Mouse (Mus musculus) c-Kit-negative CD71-positive TER-119-positive erythroid progenitor cells, embryonic 14.5 days (primary cell): ENCODE data around the gene B4galt3.
A peak's percentile ranks its signal among the peaks of the same experiment; 100 is the strongest.
"Not testable (repeated sequence)": the region's sequence is repeated elsewhere in the genome, so short reads cannot be mapped to it uniquely, and the experiment has no call there.

Source experiments
- DNase-seq: peaks from one replicate; pipeline ENCODE4 v3.0.0-alpha.2; 2013; ENCODE audit warnings: low read depth, low spot score

The B4galt3 gene

DNA sequence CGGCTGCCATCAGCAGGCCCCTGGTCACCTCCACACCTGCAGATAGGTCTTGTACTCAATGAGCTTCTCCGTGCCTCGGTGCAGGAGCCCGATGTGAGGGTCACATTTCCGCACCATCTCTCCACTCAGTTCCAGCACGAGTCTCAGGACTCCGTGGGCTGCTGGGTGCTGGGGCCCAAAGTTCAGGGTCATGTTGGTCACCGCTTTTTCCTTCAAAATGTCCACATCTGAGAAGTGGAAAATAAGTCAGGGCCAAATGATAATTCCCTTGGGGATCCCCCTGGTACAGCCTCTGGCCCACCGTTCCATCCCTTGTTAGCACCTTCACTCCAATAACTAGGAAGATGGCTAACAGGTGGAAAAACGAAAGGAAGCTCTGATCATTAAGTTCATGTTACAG lies 29.2 kb upstream of the B4galt3 start:
- DNase-seq = no peak

DNA sequence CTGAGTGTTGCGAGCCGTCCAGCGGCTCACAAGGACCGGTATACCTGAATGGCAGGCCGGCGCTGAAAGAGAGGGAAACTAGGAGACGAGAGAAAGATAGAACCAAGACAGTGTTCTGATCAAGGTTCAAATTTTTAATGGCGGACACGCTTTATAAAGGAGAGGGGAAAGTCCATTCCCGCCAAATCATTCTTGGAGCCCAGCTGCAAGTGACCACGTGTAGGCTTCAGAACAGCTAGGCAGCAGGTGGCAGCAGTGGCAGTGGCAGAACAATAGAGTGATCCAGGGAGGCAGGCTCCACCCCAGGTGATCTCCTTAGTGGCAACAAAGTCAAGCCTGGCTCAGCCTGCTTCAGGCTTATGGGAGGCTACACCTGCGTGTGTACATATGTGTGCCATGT lies 28.2 kb upstream of the B4galt3 start:
- not testable (repeated sequence) for DNase-seq

DNA sequence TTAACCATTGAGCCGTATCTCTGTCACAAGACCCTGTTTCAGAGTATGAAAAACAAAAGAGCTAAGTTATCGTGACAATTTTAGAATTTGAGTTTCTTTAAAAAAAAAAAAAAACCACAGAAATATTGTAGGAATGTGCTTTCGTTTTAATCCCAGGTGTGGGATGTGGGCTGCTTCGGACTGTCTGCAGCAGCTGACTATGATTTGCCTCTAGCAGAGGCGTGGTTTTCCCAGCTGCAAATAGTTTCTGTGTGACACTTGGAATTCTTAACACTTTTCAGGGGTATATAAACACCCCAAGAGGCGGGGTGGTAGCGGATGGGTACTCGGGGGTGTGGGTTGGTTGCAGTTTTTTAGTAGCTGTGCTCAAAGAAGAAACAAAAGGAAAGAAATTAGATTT lies 24.8 kb upstream of the B4galt3 start:
- DNase-seq = no peak

DNA sequence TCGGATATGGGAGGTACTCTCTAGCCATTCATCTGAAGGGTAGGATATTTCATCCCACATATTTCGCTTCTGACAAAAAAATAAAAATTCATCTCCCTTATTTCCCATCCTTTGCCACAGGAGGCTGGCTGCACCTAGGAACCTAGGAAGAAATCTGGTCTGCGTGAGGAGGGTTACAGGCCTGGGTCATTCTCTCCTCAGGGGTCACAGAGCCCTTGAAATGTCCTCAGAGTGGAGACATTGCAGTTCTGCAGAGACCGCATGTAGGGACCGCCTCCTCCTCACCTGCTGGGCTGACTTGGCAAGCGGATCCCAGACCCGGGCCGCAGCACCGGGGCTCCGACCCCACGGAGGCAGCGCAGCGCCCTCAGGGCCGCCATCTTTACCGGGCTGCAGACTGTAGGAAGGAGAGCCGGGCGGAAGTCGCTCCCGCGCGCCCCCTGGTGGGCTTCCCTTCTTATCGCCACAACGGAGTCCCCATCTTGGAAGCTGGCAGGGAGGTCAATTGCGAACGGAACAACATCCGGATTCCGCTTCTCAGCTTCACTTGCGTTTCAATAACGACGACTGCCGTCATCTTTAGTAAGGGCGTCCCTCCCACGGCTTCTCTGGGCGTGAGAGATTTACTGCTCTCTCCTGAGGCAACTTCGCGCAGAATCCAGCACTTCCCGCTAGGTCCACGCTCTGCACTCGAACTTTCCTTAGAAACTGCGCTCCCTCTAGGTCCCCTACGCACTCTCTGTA lies 23.2 kb upstream of the B4galt3 start:
- peak; percentile 97 for DNase-seq

DNA sequence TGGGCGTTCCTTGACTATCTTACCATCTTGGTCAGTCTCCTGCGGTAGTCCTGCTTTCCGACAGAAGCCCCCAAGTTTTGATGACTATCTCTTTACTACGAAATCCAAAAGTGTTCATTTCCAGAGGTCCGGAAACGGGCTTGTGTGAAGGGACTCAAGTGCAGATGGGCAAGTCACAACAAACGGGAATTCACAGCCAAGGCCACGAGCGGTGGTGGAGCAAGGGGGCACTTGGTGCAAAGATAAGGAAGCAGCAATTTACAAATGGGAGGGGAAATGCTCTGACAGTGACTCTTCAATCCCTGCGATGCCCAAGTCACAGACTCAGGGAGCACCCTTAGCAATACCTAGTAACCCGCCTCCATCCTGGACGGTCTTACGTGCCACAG lies 22.7 kb upstream of the B4galt3 start:
- no peak for DNase-seq

DNA sequence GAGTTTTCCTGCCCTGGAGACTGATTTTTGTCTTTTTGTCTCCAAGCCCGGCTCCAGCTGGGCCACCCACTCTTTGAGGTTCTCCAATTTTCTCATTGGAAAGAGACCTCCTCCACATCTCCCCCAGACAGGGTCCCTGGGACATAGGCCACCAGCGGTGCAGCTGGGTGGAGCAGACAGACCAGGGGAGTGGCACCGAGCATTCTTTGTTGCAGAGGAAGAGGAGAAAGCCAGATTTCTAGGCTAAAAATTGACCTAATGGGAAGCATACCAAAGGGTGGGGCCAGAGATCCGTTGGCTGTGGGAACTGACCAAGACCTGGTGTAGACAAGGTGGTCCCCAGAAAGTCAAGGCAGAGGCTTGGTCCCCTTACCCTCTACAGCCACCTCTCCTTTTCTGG lies 22.2 kb upstream of the B4galt3 start:
- DNase-seq = no peak

DNA sequence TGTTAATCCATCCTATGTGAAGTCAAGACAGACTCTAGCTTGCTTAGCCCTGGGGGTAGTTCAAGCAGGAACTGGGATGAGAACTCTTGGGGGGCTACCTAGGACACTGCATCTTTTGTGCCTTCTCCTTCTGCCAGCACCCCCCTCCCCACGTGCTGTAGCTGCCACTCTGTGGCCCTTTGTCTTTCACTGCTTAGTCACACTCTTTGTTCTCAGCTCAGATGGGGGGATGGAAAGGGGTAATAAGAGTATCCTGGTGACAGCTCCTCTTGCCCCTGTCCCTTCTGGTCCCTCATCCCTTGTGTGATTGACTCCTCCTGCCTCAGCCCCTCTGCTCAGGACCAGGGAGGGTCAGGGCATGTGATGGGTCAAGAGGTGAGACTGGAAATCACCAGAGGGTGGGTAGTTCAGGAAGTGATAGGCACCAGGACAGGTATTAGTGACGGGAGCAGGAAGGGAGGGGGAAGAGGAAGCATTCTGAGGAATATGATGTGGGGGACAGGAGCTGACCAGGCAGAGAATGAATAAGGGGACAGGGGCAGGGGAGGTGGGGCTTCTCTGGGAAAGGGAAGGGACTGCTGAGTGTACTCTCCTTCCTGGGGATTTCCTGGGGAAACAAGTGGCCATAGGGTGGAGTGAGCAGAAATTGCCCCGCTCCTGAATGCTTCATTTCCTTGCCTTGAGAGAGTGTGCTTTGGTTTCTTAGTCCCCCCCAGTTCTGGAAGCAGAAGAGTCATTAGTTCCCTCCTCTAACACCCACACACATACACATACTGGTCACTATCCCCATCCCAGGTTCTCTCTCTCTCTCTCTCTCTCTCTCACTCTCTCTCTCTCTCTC lies 21.5 kb upstream of the B4galt3 start:
- DNase-seq = no peak

DNA sequence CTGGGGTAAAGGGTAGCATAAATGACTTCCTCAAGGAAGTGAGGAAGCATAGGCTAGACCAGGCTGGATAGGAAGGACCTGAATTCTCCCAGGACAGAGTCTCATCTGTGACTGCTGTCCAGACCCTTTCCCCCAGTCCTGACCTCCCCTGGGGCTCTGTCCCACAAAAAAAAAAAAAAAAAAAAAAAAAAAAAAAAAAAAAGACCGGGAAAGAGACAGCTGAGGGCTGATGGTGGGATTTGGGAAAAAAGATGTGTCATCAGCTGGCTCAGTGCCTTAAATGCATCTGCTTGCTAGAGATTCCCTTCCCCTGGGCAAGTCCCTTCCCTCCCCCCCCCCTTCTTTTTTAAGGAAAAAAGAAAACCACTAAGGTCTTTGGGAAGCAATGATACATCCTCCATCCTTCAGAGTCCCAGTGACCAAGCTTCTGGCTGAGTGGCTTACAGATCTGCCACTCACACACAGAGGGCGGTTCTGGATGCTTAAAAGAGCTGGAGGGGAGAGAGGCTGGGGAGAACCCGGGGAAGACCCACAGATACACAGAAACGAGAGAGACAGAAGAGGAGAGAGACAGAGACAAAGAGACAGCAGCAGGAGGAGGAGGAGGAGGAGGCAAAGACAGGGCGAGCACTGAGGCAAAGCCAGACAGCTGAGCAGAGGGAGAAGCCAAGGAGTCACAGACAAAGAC lies 20.1 kb upstream of the B4galt3 start, which contains the start of gene Adamts4:
Gene Adamts4, plus strand, starts transcription at position 509 of the 688 bp plus-strand sequence.
- no peak for DNase-seq

DNA sequence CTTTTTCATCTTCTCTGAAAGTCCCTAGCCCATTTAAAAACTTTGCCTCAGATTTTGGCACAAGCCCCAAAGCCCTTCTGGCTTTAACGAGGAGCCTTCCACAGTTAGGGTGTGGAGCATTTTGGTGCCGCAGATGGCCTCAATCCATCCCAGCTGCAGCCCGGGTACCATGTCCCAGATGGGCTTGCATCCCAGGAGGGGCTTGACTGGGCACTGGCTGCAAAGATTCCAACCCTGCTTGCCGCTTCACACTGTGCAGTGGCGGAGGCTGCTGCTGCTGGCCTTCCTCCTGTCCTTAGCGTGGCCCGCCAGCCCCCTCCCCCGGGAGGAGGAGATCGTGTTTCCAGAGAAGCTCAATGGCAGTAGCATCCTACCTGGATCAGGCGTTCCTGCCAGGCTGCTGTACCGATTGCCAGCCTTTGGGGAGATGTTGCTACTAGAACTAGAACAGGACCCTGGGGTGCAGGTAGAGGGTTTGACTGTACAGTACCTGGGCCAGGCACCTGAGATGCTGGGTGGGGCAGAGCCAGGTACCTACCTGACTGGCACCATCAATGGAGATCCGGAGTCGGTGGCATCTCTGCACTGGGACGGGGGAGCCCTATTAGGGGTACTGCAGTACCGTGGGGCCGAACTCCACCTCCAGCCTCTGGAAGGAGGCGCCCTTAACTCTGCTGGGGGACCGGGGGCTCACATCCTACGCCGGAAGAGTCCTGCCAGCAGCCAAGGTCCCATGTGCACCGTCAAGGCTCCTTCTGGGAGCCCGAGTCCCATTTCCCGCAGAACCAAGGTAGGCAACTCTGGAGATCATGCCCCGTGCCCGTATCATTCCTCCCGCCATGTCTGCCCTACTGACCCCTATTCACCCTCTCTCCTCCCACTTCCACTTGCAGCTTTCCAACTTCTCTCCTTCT lies 19.2 kb upstream of the B4galt3 start, which contains the start of gene Ndufs2:
Gene Ndufs2, minus strand, starts transcription at position 709 of the 914 bp plus-strand sequence.
- DNase-seq = no peak

DNA sequence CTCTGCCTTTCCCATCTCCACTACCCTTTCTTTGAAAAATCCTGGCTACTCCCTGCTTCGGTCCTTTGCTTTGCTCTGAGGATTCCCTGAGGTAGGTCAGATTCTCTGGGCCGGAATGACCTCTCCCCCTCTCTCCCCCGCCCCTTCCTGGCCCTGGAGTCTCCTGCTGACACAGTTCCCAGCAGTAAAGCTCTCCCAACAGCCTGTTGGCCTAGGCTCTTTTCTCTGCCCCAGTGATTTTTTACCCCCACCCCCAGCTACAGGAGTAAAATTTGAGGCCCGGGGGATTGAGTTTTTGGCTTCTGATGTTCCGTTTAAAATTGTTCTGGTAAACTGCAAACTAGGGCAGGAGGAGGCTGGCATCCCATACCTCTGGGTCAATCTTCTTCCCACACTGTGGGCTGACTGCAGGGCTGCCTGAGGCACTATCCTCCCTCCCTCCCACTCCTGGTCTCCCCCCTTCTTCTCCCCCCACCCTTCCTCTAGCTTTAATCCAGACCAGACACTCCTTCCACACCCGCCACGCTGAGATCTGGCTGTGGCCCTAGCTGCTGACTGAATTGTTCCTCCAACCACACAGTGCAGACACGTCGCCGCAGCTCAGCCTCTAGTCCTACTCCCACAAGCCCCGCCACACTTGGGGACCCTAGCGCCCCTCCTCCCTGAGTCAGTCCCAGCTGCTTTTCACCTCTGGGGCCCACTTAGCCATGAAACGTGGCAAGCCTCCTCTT lies 18.4 kb upstream of the B4galt3 start:
- DNase-seq = no peak

DNA sequence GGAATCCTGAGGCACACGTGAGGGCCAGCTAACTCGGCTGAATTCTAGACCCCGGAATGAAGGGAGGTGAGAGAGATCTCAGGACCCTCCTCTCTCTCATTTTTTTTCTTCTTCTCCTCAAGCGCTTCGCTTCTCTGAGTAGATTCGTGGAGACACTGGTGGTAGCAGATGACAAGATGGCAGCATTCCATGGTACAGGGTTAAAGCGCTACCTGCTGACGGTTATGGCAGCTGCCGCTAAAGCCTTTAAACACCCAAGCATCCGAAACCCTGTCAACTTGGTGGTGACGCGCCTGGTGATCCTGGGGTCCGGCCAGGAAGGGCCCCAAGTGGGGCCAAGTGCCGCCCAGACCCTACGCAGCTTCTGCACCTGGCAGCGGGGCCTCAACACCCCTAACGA lies 17.7 kb upstream of the B4galt3 start:
- DNase-seq = no peak

DNA sequence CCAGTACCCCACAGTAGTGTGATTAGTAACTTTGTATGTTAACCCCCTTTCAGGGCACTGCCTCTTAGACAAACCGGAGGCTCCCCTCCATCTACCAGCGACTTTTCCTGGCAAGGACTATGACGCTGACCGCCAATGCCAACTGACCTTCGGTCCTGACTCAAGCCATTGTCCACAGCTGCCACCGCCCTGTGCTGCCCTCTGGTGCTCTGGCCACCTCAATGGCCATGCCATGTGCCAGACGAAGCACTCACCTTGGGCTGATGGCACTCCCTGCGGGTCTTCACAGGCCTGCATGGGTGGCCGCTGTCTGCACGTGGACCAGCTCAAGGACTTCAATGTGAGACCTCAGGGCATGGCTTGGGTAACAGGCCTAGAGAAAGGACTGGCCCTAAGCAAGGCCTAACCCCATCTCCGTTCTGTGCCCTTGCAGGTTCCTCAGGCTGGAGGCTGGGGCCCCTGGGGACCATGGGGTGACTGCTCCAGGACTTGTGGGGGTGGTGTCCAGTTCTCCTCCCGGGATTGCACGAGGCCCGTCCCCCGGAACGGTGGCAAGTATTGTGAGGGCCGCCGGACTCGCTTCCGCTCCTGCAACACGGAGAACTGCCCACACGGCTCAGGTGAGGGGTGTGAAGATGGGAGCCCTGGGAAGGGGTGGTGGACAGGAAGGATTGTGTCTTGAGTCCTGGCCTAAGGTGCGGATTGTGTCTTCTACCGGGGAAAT lies 13.9 kb upstream of the B4galt3 start:
- no peak for DNase-seq

DNA sequence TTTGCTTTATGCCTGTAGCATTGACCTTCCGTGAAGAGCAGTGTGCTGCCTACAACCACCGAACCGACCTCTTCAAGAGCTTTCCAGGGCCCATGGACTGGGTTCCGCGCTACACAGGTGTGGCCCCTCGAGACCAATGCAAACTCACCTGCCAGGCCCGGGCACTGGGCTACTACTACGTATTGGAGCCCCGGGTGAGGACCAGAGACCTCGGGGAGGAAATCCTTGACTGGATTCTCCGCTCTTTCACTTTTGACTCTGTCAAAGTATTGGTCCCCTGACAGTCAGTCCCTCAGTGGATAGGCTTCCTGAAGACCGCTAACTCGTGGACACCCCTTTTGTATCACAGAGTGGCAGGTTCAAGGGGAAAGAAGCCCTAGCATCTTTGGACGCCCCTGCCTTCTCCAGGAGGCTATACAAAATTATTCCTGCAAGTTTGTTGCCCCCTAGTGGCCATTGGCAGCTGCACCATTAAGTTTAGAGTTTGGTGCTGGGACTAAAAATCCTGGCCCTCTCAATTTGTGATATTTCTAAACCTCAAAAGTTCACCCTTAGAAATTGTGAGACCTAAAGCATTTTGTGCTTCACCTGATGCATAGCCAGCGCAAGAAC lies 13.1 kb upstream of the B4galt3 start:
- DNase-seq = peak; percentile 60

DNA sequence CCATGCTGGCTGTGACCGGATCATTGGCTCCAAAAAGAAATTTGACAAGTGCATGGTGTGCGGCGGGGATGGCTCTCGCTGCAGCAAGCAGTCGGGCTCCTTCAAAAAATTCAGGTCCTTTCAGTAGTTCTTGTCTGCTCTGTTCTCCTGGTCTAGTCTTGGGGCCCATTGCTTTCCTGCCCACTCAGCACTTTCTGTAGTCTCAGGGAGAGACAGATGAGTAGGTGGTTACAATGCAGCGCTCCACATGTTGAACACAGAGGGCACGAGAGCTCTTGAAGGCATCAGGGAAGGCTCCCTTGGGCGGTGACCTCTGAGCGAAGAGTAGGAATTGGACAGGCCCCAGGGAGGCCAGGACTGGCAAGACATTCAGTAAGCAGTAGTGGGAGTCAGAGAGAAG lies 12.3 kb upstream of the B4galt3 start:
- no peak for DNase-seq

DNA sequence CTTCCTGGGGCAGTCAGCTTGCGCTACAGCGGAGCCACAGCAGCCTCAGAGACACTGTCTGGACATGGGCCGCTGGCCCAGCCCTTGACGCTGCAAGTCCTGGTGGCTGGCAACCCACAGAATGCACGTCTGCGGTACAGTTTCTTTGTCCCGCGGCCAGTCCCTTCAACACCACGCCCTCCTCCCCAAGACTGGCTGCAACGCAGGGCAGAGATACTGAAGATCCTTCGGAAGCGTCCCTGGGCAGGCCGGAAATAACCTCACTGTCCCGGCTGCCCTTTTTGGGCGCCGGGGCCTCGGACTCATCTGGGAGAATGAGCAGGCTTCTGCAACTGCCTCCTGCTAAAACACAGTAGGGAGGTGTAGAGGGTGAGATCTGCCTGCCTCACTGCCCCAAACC lies 11.2 kb upstream of the B4galt3 start:
- DNase-seq = no peak

DNA sequence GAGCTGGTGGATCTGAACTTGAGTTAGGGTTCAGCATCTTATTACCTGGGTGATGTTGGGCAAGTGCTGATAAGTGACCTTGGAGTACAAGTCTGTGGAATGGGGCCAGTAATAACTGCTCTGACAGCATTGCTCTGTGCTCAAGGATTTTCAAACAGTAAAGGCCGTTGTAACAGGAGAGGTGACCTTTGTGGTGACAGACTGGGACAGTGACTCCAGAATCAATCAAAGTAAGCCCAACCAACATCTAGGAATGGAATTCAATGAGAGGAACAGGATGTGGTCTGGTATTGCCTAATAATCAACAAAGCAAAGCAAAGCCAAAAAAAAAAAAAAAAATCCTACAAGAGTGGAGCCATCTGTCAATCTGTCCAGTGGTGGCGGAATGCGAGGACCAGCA lies 9.8 kb upstream of the B4galt3 start:
- no peak for DNase-seq

DNA sequence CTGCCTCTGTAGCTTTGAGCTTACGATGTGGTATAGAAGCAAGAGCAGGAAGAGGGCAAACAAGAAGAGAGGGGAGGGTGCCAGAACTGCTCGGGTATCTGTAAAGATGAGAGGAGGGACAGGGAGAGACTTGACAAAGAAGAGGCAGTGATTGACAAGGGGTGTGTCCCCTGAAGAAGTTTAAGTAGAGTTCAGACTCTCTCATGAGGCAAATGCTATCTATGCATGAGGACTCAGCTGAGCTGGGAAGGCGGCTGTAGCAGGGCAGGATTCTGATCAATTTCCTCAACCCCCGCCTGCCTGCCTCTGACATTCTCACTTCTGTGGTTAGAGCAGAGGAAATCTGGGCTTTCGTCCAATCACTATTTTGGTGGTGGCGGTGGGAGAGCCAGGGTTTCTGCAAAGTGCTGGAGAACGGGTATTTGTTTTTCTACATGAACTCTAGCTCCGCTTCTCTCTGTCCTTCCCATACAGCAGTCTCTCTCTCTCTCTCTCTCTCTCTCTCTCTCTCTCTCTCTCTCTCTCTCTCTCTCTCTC lies 7.5 kb upstream of the B4galt3 start:
- no peak for DNase-seq

DNA sequence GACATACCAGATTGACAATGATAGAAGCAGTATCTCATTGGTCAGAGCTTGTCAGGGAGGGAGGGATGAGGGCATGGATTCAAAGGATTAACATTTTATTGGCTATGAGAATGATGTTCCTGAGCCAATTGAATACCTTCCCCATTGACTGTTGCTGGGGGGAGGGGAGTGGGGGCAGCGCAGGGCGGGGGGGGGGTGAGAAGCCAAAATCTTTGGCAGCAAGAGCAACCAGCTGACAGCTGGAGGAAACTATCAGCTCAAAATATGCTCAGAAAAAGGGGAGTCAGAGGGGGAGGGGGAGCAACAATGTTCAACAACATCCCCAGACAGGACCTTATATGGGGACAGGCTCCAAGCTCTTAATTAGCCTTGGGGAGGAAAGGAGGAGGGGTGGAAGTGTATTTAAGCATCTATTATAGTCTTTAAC lies 6.9 kb upstream of the B4galt3 start:
- no peak for DNase-seq
